Mouse (Mus musculus) midbrain, embryonic 15.5 days (tissue): Measurements from ENCODE around the gene Ube2s. TPM values are rescaled to one million over a fixed set of nuclear protein-coding genes. Genes with fewer than 3 reads are reported as not detected.
"Not testable (repeated sequence)": the region's sequence is repeated elsewhere in the genome, so short reads cannot be mapped to it uniquely, and the experiment has no call there.

Experiments
- ATAC-seq: fragments of 200-750 bp; cut with Nextera tagmentation; replicated peaks from 2 replicates; pipeline ENCODE4 v1.8.0; 2017; ENCODE audit warnings: moderate TSS enrichment
- H3K27ac ChIP-seq: fragments of 300-500 bp; sonication (generic); 2 replicates; pipeline ENCODE4 v1.5.1; 2015; ENCODE audit warnings: mild to moderate bottlenecking, inconsistent platforms
- H3K27me3 ChIP-seq: fragments of 300-500 bp; sonication (generic); replicated peaks from 2 replicates; pipeline ENCODE4 v1.6.1; 2015; ENCODE audit warnings: inconsistent platforms
- H3K36me3 ChIP-seq: fragments of 300-500 bp; sonication (generic); replicated peaks from 2 replicates; pipeline ENCODE4 v1.6.1; 2015; ENCODE audit warnings: inconsistent platforms
- H3K4me1 ChIP-seq: fragments of 300-500 bp; sonication (generic); 2 replicates; pipeline ENCODE4 v1.6.1; 2015; ENCODE audit warnings: inconsistent platforms
- H3K4me2 ChIP-seq: fragments of 300-500 bp; sonication (generic); 2 replicates; pipeline ENCODE4 v1.6.1; 2015; ENCODE audit warnings: inconsistent platforms, mild to moderate bottlenecking, moderate library complexity
- H3K4me3 ChIP-seq: fragments of 300-500 bp; sonication (generic); 2 replicates; pipeline ENCODE4 v1.5.1; 2015; ENCODE audit warnings: mild to moderate bottlenecking, inconsistent platforms
- H3K9ac ChIP-seq: fragments of 300-500 bp; sonication (generic); 2 replicates; pipeline ENCODE4 v1.6.1; 2015; ENCODE audit warnings: mild to moderate bottlenecking, inconsistent platforms
- H3K9me3 ChIP-seq: fragments of 300-500 bp; sonication (generic); 2 replicates; pipeline ENCODE4 v1.6.1; 2016; ENCODE audit warnings: inconsistent platforms
- WGBS: fragments of 180-500 bp; shearing (Covaris S2); methylation state at CpG from one replicate; pipeline ENCODE4 v1.1.7; 2015; ENCODE audit warnings: mixed read lengths; 5-methylcytosine and 5-hydroxymethylcytosine counted together
- polyA plus RNA-seq: library from polyadenylated mRNA; unstranded; fragments of >200 nt; fragmentation: Nextera tagmentation; extraction: Ambion mirVana; gene quantifications from 2 replicates; pipeline ENCODE4 v1.2.1, GENCODE M21; 2015

Ube2s gene
- polyA plus RNA-seq, 1 experiment from 2014 or later: 265 TPM

DNA sequence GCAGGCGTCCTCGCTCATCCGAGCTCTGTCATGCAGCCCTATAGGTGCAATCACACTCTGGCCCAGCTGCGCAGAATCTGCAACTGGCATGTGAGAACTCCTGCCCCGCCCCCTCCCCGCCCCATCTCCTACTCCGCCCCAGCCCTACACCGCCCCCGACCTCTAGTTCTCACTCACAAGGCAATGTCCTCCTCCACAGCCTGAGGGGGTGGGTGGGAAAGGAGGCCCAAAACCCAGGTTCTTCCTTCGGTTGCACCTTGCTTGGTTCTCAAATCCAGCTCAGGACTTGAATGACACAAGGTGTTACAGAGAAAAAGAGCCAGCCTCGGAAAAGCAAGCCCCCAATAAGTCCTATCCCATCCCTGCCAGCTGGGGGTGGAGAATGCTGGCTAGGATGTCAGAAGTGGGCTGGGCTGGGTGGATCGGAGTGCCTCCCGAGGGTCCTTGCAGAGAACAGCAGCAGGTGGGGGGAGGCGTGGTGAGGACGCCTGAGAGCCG lies 30.3 kb upstream of the Ube2s start:
- peak; percentile 68 for ATAC-seq
- WGBS: 3% methylated on average over 16 of the region's 16 CpGs
- H3K9ac ChIP-seq: peak overlapping the region; percentile 76; the same call in 1 of the 2 replicates
- H3K27me3 ChIP-seq: no peaks in the 10 kb centered on the region
- no peaks in the 10 kb centered on the region for H3K36me3 ChIP-seq
- peak overlapping the region; percentile 90 for H3K27ac ChIP-seq
- peaks cover 32% of the 10 kb centered on the region for H3K4me1 ChIP-seq
- H3K9me3 ChIP-seq: no peaks in the 10 kb centered on the region
- peak overlapping the region; percentile 81 for H3K4me3 ChIP-seq
- H3K4me2 ChIP-seq: peak overlapping the region; percentile 85

DNA sequence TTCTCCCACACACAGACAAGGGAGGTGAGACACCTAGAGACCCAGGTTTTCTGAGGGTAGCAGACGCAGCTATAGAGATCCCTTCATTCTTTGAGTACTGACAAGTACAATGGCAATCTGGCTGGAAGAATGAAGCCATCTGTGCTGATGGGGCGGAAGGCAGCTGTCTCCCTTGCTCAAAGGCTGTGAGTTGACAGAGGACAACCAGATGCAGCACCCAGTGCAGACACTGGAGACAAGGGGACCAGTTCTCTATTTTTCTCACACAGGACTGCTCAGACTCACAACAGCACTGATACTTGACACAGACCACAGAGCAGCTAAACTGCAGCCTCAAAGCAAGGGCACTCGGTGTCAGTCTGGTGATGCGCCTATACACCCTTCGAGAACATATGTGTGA lies 29.7 kb upstream of the Ube2s start:
- H3K4me3 ChIP-seq: peak overlapping the region; percentile 81
- peak overlapping the region; percentile 85 for H3K4me2 ChIP-seq
- H3K9ac ChIP-seq: peak overlapping the region; percentile 76; the same call in 1 of the 2 replicates
- H3K27me3 ChIP-seq: no peaks in the 10 kb centered on the region
- no peaks in the 10 kb centered on the region for H3K36me3 ChIP-seq
- no peak for ATAC-seq
- H3K9me3 ChIP-seq: no peaks in the 10 kb centered on the region
- H3K4me1 ChIP-seq: peaks cover 35% of the 10 kb centered on the region
- 47% methylated on average over 5 of the region's 5 CpGs for WGBS
- H3K27ac ChIP-seq: peak overlapping the region; percentile 90

DNA sequence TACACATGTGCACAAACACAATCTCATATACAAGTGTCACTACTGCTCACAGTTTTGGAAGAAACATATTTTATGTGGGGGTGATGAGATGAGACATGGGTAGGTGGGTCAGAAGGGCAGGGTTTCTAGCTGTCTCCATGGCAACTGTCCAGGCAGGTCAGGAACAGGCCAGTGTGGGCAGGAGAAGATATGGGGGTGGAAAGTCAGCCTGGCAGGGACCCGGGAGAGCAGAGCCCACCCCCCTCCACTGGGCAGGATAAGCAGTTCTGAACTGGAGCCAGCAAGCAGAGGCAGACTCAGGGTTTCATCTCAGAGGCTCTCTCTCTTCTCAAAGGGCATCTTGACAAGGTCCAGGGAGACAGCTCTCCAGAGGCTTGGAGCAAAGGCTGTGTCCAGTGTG lies 25.2 kb upstream of the Ube2s start:
- 0 out of 2 replicates have a peak overlapping the region, but pooled peaks have one; percentile 1 for H3K4me3 ChIP-seq
- no peak for ATAC-seq
- H3K9me3 ChIP-seq: no peaks in the 10 kb centered on the region
- no peak overlapping the region for H3K9ac ChIP-seq
- H3K36me3 ChIP-seq: no peaks in the 10 kb centered on the region
- H3K4me2 ChIP-seq: no peak overlapping the region
- WGBS: 10% methylated on average over 1 of the region's 1 CpGs
- H3K27ac ChIP-seq: no peak overlapping the region
- H3K4me1 ChIP-seq: peaks cover 27% of the 10 kb centered on the region
- H3K27me3 ChIP-seq: no peaks in the 10 kb centered on the region

DNA sequence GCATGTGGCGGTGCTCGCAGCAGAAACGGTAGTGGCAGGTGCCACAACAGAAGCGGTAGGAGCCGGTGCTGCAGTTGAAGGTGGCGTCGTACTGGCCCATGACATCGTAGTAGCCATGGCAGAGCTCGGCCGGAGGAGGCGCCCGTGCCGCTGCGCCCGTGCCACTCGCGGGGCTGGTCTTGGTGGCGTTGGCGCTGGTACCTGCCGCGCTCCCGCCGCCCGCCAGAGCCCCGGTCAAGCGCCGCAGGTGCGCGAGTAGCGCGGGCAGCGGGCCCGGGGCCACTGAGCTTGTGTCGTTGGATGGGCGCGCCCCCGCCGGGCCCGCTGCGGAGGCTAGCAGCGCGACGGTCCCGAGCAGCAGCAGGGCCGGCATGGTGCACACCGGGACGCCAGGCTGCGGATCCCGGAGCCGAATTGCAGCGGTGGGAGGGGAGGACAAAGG lies 24.0 kb upstream of the Ube2s start:
- WGBS: under 1% methylated on average over 48 of the region's 51 CpGs
- Histone ChIP-seq H3K9me3 (no peaks in the 10 kb centered on the region), H3K27ac (peak overlapping the region; percentile 90), H3K9ac (peak overlapping the region; percentile 89), H3K27me3 (no peaks in the 10 kb centered on the region), H3K4me3 (peak overlapping the region; percentile 61), H3K36me3 (no peaks in the 10 kb centered on the region; the same call in 1 of the 2 replicates), H3K4me1 (peaks cover 14% of the 10 kb centered on the region), H3K4me2 (peak overlapping the region; percentile 59)
- ATAC-seq: peak; percentile 93

DNA sequence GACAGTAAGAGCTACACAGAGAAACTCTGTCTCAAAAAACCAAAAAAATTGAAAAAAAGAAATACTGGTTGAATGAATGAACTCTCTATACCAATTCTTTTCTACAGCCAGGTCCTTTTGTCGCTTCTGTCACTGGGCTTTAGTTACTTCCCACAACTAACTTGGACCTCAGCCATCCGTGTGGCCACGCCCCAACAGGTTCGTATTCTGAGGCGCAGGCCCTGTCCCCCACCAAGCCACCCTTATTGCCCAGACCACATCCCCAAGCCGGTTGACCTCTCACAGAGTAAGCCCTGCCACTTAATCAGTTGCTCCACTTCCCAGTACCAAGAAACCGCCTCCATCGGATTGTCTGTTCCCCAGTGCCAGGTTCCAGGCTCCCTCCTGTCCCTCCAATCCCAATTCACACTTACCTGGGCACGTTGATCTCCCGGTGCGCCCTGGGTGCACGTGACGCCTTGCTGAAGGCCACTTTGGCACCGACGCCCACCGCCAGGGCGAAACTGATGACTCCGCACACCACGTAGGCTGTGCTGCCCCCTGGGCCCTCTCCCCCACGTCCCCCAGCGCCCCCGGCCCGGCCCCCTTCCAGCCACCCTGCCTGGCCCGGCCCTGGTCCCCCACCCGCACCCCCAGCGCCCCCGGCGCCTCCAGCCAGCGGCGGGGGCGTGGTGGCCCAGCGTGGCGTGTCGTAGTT lies 23.4 kb upstream of the Ube2s start:
- peak overlapping the region; percentile 89 for H3K9ac ChIP-seq
- peak; percentile 31 for ATAC-seq
- H3K4me1 ChIP-seq: peaks cover 13% of the 10 kb centered on the region
- H3K9me3 ChIP-seq: no peaks in the 10 kb centered on the region
- H3K27ac ChIP-seq: peak overlapping the region; percentile 90
- no peaks in the 10 kb centered on the region for H3K27me3 ChIP-seq
- peak overlapping the region; percentile 59 for H3K4me2 ChIP-seq
- no peaks in the 10 kb centered on the region; the same call in 1 of the 2 replicates for H3K36me3 ChIP-seq
- peak overlapping the region; percentile 61 for H3K4me3 ChIP-seq
- 6% methylated on average over 34 of the region's 34 CpGs for WGBS

DNA sequence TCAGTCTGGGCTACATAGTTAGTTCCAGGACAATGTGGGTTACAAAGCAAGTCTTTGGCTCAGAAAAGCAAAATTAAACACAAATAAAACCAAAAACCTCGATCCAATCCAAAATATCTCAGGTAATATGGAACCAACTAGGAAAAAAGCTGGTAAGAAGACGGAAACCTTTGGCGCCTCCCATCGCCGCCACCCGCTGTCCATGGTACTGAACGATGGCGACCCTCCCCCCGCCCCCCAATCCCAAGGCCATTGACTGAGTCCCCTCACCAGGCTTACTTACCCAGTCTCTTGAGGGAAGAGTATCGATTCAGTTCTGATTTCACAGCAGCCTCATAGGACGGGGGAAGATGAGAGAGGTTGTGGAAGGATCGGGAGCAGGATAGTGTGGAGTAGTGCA lies 18.1 kb upstream of the Ube2s start:
- no peak overlapping the region for H3K9ac ChIP-seq
- H3K36me3 ChIP-seq: peaks cover 15% of the 10 kb centered on the region
- no peaks in the 10 kb centered on the region for H3K27me3 ChIP-seq
- no peak overlapping the region for H3K4me2 ChIP-seq
- no peaks in the 10 kb centered on the region for H3K9me3 ChIP-seq
- 9% methylated on average over 12 of the region's 12 CpGs for WGBS
- H3K4me3 ChIP-seq: no peak overlapping the region
- H3K4me1 ChIP-seq: 0 out of 2 replicates have a peak, but pooled peaks cover 2% of the 10 kb centered on the region
- no peak overlapping the region for H3K27ac ChIP-seq
- ATAC-seq: no peak

DNA sequence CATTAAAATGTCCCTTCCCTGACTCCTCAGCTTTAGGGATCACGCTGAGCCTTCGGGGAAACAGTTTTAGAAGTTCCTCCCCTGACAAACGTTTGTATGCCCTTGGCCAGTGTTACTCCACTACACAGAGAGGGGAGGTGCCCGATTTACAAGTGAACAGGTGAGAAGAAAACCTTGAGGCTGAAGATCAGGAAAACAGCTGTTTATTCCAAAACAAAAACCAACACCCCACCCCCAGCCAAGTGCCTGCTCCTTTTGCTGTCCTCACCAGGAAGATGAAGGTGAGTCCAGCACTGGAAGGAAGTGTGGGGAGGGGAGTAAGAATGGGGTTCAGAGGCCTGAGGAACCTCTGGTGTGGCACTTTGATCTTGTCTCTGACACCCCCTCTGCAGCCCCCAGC lies 13.0 kb upstream of the Ube2s start:
- ATAC-seq: no peak
- H3K27me3 ChIP-seq: no peaks in the 10 kb centered on the region
- H3K4me3 ChIP-seq: no peak overlapping the region
- no peak overlapping the region for H3K4me2 ChIP-seq
- peaks cover 15% of the 10 kb centered on the region for H3K36me3 ChIP-seq
- H3K9me3 ChIP-seq: no peaks in the 10 kb centered on the region
- WGBS: 58% methylated on average over 4 of the region's 4 CpGs
- no peak overlapping the region for H3K27ac ChIP-seq
- no peaks in the 10 kb centered on the region for H3K4me1 ChIP-seq
- H3K9ac ChIP-seq: no peak overlapping the region

DNA sequence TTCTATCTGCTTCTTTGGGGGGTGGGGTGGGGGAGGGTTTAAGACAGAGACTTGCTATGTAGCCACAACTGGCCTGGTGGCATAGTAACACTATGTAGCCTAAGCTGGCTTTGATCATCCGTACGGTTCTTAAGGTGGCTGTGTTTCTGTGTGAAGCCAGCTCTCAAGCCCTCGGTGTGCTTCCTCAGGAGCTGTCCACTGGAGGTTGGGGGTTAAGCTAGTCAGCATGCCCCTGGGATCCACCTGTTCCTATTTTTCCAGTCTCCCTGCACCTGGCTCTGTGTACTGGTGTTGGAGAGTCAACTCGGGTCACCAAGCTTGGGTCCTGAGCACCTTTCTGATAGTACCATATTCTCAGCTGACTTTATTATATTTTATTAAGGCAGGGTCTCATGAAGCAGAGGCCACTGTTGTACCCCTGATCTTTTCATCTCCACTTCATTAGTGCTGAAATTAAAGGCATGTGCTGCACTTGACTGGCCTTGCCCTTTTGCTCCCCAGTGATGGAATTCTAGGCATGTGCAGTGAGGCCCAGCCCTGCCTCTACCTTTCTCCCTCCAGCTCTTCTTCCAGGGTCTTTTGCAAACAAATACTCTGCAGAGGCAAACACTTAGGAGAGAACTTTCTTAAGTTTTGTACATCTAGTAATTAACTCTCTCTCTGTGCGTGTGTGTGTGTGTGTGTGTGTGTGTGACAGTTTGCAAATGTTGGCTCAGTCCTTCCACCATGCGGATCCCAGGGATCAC lies 9.9 kb upstream of the Ube2s start:
- Histone ChIP-seq H3K4me1 (no peaks in the 10 kb centered on the region), H3K27me3 (no peaks in the 10 kb centered on the region), H3K36me3 (no peaks in the 10 kb centered on the region; the same call in 1 of the 2 replicates), H3K9me3 (no peaks in the 10 kb centered on the region), H3K27ac (no peak overlapping the region), H3K9ac (no peak overlapping the region), H3K4me2 (no peak overlapping the region), H3K4me3 (no peak overlapping the region)
- 76% methylated on average over 6 of the region's 6 CpGs for WGBS
- no peak for ATAC-seq

DNA sequence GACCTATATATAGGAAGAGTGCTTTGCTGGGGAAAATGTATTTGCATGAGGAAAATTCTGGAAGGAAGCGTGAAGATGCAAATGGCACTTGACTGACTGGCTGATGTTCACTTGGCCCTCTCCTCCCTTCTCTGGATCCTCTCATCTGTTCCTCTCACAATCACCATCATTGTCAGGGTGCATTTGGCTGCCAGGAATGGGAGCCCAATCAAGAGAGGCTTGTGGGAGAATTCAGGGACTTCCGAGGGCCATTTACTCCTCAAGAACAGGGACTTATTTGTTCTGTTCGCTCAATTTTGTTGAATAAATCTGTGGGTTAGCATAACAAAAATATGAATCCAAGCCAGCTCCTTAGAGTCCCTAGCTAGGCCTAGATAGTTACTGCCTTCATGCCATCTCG lies 9.3 kb upstream of the Ube2s start:
- ATAC-seq: no peak
- Histone ChIP-seq H3K36me3 (no peaks in the 10 kb centered on the region), H3K9ac (no peak overlapping the region), H3K9me3 (no peaks in the 10 kb centered on the region), H3K27me3 (no peaks in the 10 kb centered on the region), H3K27ac (no peak overlapping the region), H3K4me2 (no peak overlapping the region), H3K4me1 (no peaks in the 10 kb centered on the region), H3K4me3 (no peak overlapping the region)
- WGBS: 75% methylated on average over 4 of the region's 4 CpGs

DNA sequence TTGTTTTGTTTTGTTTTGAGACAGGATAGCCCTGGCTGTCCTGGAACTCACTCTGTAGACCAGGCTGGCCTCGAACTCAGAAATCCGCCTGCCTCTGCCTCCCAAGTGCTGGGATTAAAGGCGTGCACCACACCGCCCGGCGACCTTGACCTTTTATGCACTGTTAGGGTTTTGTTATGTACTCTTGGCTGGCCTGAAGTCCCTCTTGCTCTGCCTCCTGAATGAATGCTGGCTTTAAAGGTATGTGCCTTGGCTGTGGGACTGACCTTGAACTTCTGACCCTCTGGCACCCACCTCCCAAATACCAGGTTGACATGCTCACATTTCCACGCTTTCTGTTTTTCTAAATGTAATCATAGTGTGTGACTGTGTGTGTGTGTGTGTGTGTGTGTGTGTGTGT lies 8.5 kb upstream of the Ube2s start:
- 93% methylated on average over 7 of the region's 7 CpGs for WGBS
- H3K4me3 ChIP-seq: not testable (repeated sequence)

DNA sequence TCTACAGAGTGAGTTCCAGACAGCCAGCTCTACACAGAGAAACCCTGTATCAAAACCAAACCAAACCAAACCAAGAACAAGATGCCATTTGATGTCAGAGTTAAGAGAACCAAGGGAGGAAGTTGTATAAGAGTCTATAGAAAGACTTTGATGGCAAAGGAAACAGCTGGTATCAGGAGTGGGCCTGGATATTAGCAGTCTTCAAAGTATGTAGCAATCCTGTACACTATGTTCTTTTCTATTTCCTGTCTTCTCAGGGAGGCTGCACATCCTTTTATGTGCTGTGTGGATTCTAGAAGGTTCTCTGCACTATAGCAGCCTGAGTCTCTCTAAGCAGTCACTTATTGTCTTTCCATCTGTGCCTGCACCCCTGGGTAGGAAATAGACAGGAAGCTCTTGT lies 4.2 kb upstream of the Ube2s start:
- H3K27ac ChIP-seq: no peak overlapping the region
- no peak overlapping the region for H3K9ac ChIP-seq
- ATAC-seq: no peak
- H3K36me3 ChIP-seq: no peaks in the 10 kb centered on the region
- H3K4me1 ChIP-seq: peaks cover 7% of the 10 kb centered on the region
- H3K4me3 ChIP-seq: no peak overlapping the region
- no peaks in the 10 kb centered on the region for H3K9me3 ChIP-seq
- no peaks in the 10 kb centered on the region for H3K27me3 ChIP-seq
- H3K4me2 ChIP-seq: no peak overlapping the region

More for the DNA sequence above, 8.5 kb upstream of the Ube2s start:
- H3K9ac ChIP-seq, H3K27me3 ChIP-seq, H3K36me3 ChIP-seq, H3K4me2 ChIP-seq, ATAC-seq, H3K9me3 ChIP-seq, H3K4me1 ChIP-seq, H3K27ac ChIP-seq: not testable (repeated sequence)

DNA sequence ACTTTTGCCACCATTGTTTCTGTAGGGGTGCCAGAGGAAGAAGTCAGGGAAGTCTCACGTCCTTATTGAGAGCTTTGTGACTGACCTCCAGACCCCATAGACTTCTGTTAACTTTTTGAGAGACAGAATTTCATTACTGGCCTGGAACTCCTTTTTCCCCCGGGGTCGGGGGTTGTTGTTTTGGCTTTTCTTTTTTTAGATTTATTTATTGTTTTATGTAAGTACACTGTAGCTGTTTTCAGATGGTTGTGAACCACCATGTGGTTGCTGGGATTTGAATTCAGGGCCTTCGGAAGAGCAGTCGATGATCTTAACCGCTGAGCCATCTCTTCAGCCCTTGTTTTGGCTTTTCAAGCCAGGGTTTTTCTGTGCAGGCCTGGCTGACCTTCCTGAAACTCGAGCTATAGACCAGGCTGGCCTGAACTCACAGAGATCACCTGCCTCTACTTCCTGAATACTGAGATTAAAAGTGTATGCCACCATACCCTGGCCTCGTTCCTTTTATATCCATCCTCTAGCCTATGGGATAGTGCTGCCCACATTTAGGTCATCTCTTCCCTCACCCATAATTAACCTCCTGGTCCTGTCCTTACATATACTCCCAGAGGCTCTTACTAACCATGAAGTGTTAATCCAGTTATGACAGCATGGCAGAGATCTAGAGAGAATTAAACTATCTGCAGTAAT lies 858 bp upstream of the Ube2s start:
- Histone ChIP-seq H3K4me2 (peak overlapping the region; percentile 63), H3K4me1 (peaks cover 34% of the 10 kb centered on the region), H3K9ac (peak overlapping the region; percentile 30), H3K4me3 (peak overlapping the region; percentile 90), H3K27me3 (no peaks in the 10 kb centered on the region), H3K36me3 (peaks cover 13% of the 10 kb centered on the region; the same call in 1 of the 2 replicates), H3K9me3 (no peaks in the 10 kb centered on the region), H3K27ac (peak overlapping the region; percentile 84)
- ATAC-seq: no peak
- WGBS: 29% methylated on average over 8 of the region's 8 CpGs
